Mouse (Mus musculus) heart, adult 2 months (tissue): ENCODE data around the gene Ndufab1.

ENCODE experiments used
- EP300 ChIP-seq: fragments of 200-500 bp; IDR thresholded peaks from 2 replicates; pipeline ENCODE4 v1.6.1; 2011; ENCODE audit warnings: low read depth, low read length, control low read depth; ENCODE audit not compliant: insufficient read depth
- POLR2A ChIP-seq: fragments of 200-500 bp; IDR thresholded peaks from 2 replicates; pipeline ENCODE4 v1.6.1; 2011; ENCODE audit warnings: mild to moderate bottlenecking, low read depth, low read length, control low read depth; ENCODE audit not compliant: insufficient read depth

GRCm38 (mm10) chr7:122132497-122133337 lies 31.0 kb upstream of the Ndufab1 start, which contains the start of the genes Palb2 and Dctn5:
- TF ChIP-seq EP300 (peak; percentile 74; the same call in 1 of the 2 replicates), POLR2A (peak; percentile 90)
